Mouse (Mus musculus) testis, adult 2 months (tissue): ENCODE results near the gene Oas1f. TPM values are rescaled to one million over a fixed set of nuclear protein-coding genes. Genes with fewer than 3 reads are reported as not detected.
"Not testable (repeated sequence)": the region's sequence is repeated elsewhere in the genome, so short reads cannot be mapped to it uniquely, and the experiment has no call there.

Source experiments
- H3K27ac ChIP-seq: fragments of 200-500 bp; 2 replicates; pipeline ENCODE4 v1.5.1; 2012; ENCODE audit warnings: low read depth, low read length; ENCODE audit not compliant: control insufficient read depth, insufficient read depth
- H3K27me3 ChIP-seq: fragments of 200-500 bp; 2 replicates; pipeline ENCODE4 v1.6.1; 2012; ENCODE audit warnings: mild to moderate bottlenecking, low read length, moderate library complexity; ENCODE audit not compliant: control insufficient read depth, insufficient read depth
- H3K36me3 ChIP-seq: fragments of 200-500 bp; 2 replicates; pipeline ENCODE4 v1.6.1; 2012; ENCODE audit warnings: mild to moderate bottlenecking, low read length; ENCODE audit not compliant: control insufficient read depth, insufficient read depth
- H3K4me1 ChIP-seq: fragments of 200-500 bp; 2 replicates; pipeline ENCODE4 v1.6.1; 2012; ENCODE audit warnings: low read length; ENCODE audit not compliant: control insufficient read depth, insufficient read depth
- H3K4me3 ChIP-seq: fragments of 200-500 bp; 2 replicates; pipeline ENCODE4 v1.5.1; 2012; ENCODE audit warnings: low read depth, mild to moderate bottlenecking, low read length, moderate library complexity, mixed read lengths; ENCODE audit not compliant: control insufficient read depth
- CTCF ChIP-seq: fragments of 200-500 bp; IDR thresholded peaks from 2 replicates; pipeline ENCODE4 v1.5.1; 2012; ENCODE audit warnings: low read depth, mild to moderate bottlenecking, inconsistent platforms, low read length, moderate library complexity; ENCODE audit not compliant: control insufficient read depth, insufficient read depth, insufficient replicate concordance
- POLR2A ChIP-seq: fragments of 200-500 bp; IDR thresholded peaks from 2 replicates; pipeline ENCODE4 v1.6.1; 2012; ENCODE audit warnings: low read depth, mild to moderate bottlenecking, inconsistent platforms, low read length, moderate library complexity; ENCODE audit not compliant: control insufficient read depth
- polyA plus RNA-seq: library from polyadenylated mRNA; depleted of rRNA; stranded (reverse); fragments of >200 nt; gene quantifications from 2 replicates; pipeline ENCODE4 v1.2.3, GENCODE M21; 2012

Oas1f gene
- polyA plus RNA-seq, 1 experiment, result not detected

- Histone ChIP-seq H3K4me1 (no peaks in the 10 kb centered on the region), H3K27me3 (no peaks in the 10 kb centered on the region), H3K4me3 (no peak overlapping the region), H3K36me3 (no peaks in the 10 kb centered on the region), H3K27ac (no peak overlapping the region)
- no peak for TF ChIP-seq POLR2A
- TF ChIP-seq CTCF, result no peak
These were observed 12.1 kb downstream of the Oas1f start for GRCm38 (mm10) chr5:120859241-120859640.

- Histone ChIP-seq H3K27ac (no peak within 1 kb of the TSS), H3K4me3 (no peak within 1 kb of the TSS), H3K4me1 (no peaks in the 10 kb centered on the region), H3K27me3 (no peaks in the 10 kb centered on the region), H3K36me3 (no peaks in the 10 kb centered on the region)
- TF ChIP-seq CTCF (no peak), POLR2A (no peak)
These were observed 14.0 kb downstream of the Oas1f start, which contains the start of gene Oas1h for GRCm38 (mm10) chr5:120861121-120861520. Oas1h (plus strand) TSS chr5:120861421.

- H3K27ac ChIP-seq, result no peak overlapping the region
These were observed 18.2 kb downstream of the Oas1f start for GRCm38 (mm10) chr5:120865336-120865860.

GRCm38 (mm10) chr5:120869436-120870015, 22.4 kb downstream of the Oas1f start:
- TF ChIP-seq POLR2A (no peak), CTCF (no peak)
- Histone ChIP-seq H3K4me3 (no peak overlapping the region), H3K27me3 (no peaks in the 10 kb centered on the region), H3K36me3 (no peaks in the 10 kb centered on the region), H3K4me1 (no peaks in the 10 kb centered on the region), H3K27ac (no peak overlapping the region)

More at GRCm38 (mm10) chr5:120865336-120865860, 18.2 kb downstream of the Oas1f start:
- Histone ChIP-seq H3K4me3 (no peak overlapping the region), H3K4me1 (no peaks in the 10 kb centered on the region), H3K36me3 (no peaks in the 10 kb centered on the region), H3K27me3 (no peaks in the 10 kb centered on the region)
- TF ChIP-seq CTCF (peak; percentile 22; the same call in 1 of the 2 replicates), POLR2A (no peak)

- no peak overlapping the region for H3K27ac ChIP-seq
- no peaks in the 10 kb centered on the region for H3K27me3 ChIP-seq
- H3K36me3 ChIP-seq, result no peaks in the 10 kb centered on the region
- H3K4me1 ChIP-seq, result no peaks in the 10 kb centered on the region
- TF ChIP-seq POLR2A, result no peak
- no peak for TF ChIP-seq CTCF
- H3K4me3 ChIP-seq, result no peak overlapping the region
These were observed 22.9 kb downstream of the Oas1f start for GRCm38 (mm10) chr5:120870081-120870480.

- no peak overlapping the region for H3K27ac ChIP-seq
- no peak for TF ChIP-seq CTCF
- TF ChIP-seq POLR2A, result no peak
These were observed 23.6 kb downstream of the Oas1f start for GRCm38 (mm10) chr5:120870782-120871181.

GRCm38 (mm10) chr5:120871469-120871868, 24.3 kb downstream of the Oas1f start:
- H3K27me3 ChIP-seq, result no peaks in the 10 kb centered on the region
- H3K27ac ChIP-seq, result no peak overlapping the region
- H3K4me3 ChIP-seq, result no peak overlapping the region
- TF ChIP-seq POLR2A, result no peak
- no peak for TF ChIP-seq CTCF
- H3K4me1 ChIP-seq, result no peaks in the 10 kb centered on the region
- H3K36me3 ChIP-seq, result no peaks in the 10 kb centered on the region

More at GRCm38 (mm10) chr5:120870782-120871181, 23.6 kb downstream of the Oas1f start:
- no peak overlapping the region for H3K4me3 ChIP-seq
- H3K36me3 ChIP-seq, result no peaks in the 10 kb centered on the region
- H3K4me1 ChIP-seq, result no peaks in the 10 kb centered on the region
- H3K27me3 ChIP-seq, result no peaks in the 10 kb centered on the region

GRCm38 (mm10) chr5:120876839-120877238, 29.7 kb downstream of the Oas1f start:
- H3K27me3 ChIP-seq, H3K36me3 ChIP-seq, H3K27ac ChIP-seq, H3K4me1 ChIP-seq, H3K4me3 ChIP-seq: not testable (repeated sequence)

GRCm38 (mm10) chr5:120877407-120877806, 30.2 kb downstream of the Oas1f start:
- not testable (repeated sequence) for H3K36me3 ChIP-seq, H3K4me3 ChIP-seq, H3K27me3 ChIP-seq, H3K4me1 ChIP-seq, H3K27ac ChIP-seq

GRCm38 (mm10) chr5:120878803-120879202, 31.6 kb downstream of the Oas1f start:
- H3K27me3 ChIP-seq, H3K4me3 ChIP-seq, H3K4me1 ChIP-seq, H3K27ac ChIP-seq, H3K36me3 ChIP-seq: not testable (repeated sequence)
